Mouse (Mus musculus) ES-Bruce4 (cell line): ENCODE measurements around the gene Mdm2.

Experiments
- CTCF ChIP-seq: IDR thresholded peaks from one replicate; pipeline ENCODE4 v1.8.1; 2011; ENCODE audit warnings: low read depth, low read length
- EP300 ChIP-seq: IDR thresholded peaks from 2 replicates; pipeline ENCODE4 v1.6.1; 2011; ENCODE audit warnings: low read depth, low read length; ENCODE audit not compliant: insufficient read depth

- no peak for TF ChIP-seq CTCF
- TF ChIP-seq EP300: no peak
Observed at GRCm38 (mm10) chr10:117643302-117643701, 67.3 kb downstream of the Mdm2 start.
